Mouse (Mus musculus): ENCODE data around the gene Tradd. TPM values are rescaled to one million over a fixed set of nuclear protein-coding genes. Genes with fewer than 3 reads are reported as not detected.

The Tradd gene
- polyA plus RNA-seq, 1 experiment from 2014 or later: 14.3 TPM

DNA sequence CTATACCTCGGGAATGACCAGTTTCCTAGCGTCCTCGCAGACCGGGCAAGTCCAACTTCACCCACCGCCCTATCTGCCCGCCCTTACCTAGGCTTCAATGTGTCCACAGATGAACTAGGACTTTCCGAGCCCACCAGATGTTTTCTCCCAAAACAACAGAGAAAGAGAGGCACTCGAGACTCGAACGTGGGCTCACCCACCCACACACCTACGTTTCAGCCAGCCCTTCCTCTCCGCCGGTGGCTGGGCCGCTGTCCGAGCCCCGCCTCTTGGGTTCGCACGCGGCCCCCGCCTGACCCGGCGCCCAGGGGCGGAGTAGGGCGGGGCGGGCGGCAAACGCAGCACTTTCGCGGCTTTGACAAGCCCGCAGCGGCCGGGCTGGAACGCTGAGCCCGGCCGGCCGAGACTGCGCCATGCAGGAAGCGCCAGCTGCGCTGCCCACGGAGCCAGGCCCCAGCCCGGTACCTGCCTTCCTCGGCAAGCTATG lies 5.1 kb upstream of the Tradd start, which contains the start of gene Hsf4:
Gene Hsf4 (plus strand): TSS at position 341 of the 487 bp plus-strand sequence.
- Histone ChIP-seq H3K27ac (ENCODE audit: low read depth, low read length) (no peak within 1 kb of the TSS), H3K9ac (ENCODE audit: low read depth, low read length) (peak within 1 kb of the TSS; percentile 58), H3K4me1 (ENCODE audit: control insufficient read depth, insufficient read depth, low read length) (peaks cover 23% of the 10 kb centered on the region), H3K36me3 (ENCODE audit: control insufficient read depth, insufficient read depth, low read length) (no peaks in the 10 kb centered on the region), H3K4me2 (peak within 1 kb of the TSS; percentile 74), H3K9me3 (replicated peaks; ENCODE audit: control insufficient read depth, low read length) (peaks cover 5% of the 10 kb centered on the region; the same call in 1 of the 2 replicates), H3K27me3 (ENCODE audit: control insufficient read depth, insufficient read depth, low read length) (peaks cover 86% of the 10 kb centered on the region), H3K4me3 (ENCODE audit: low read depth, low read length) (peak within 1 kb of the TSS; percentile 48)
- no peak; the same call in 1 of the 2 replicates for ATAC-seq (replicated peaks; ENCODE audit: insufficient number of reproducible peaks, low FRiP score, low TSS enrichment)
- under 1% methylated on average over 42 of the region's 42 CpGs for WGBS (ENCODE audit: insufficient replicate concordance)

DNA sequence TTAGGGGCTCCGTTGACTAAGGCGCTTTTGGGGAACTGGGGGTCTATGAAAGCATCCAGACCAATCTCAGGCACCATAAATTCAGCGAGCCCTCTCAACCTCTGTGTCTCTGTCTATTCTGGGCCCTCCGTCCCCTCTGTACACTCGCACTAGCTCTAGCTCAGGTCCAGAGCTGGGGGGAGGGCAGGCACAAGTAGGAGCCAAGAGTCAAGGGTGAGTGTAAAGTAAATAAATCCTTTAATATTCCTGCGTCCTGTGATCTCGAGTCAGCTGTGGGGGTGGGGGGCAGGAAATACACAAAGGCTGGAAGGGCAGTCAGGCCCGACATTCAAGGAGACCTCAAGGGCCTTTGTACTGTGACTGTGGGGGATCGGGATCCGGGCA lies 4.7 kb upstream of the Tradd start:
- Histone ChIP-seq H3K27ac (ENCODE audit: low read depth, low read length) (no peak overlapping the region), H3K4me2 (peak overlapping the region; percentile 74), H3K9ac (ENCODE audit: low read depth, low read length) (peak overlapping the region; percentile 58; the same call in 1 of the 2 replicates), H3K9me3 (replicated peaks; ENCODE audit: control insufficient read depth, low read length) (peaks cover 5% of the 10 kb centered on the region; the same call in 1 of the 2 replicates), H3K36me3 (ENCODE audit: control insufficient read depth, insufficient read depth, low read length) (no peaks in the 10 kb centered on the region), H3K4me1 (ENCODE audit: control insufficient read depth, insufficient read depth, low read length) (peaks cover 23% of the 10 kb centered on the region), H3K4me3 (ENCODE audit: low read depth, low read length) (peak overlapping the region; percentile 48), H3K27me3 (ENCODE audit: control insufficient read depth, insufficient read depth, low read length) (peaks cover 82% of the 10 kb centered on the region)
- WGBS (ENCODE audit: insufficient replicate concordance): 2% methylated on average over 10 of the region's 10 CpGs
- ATAC-seq (replicated peaks; ENCODE audit: insufficient number of reproducible peaks, low FRiP score, low TSS enrichment): no peak

DNA sequence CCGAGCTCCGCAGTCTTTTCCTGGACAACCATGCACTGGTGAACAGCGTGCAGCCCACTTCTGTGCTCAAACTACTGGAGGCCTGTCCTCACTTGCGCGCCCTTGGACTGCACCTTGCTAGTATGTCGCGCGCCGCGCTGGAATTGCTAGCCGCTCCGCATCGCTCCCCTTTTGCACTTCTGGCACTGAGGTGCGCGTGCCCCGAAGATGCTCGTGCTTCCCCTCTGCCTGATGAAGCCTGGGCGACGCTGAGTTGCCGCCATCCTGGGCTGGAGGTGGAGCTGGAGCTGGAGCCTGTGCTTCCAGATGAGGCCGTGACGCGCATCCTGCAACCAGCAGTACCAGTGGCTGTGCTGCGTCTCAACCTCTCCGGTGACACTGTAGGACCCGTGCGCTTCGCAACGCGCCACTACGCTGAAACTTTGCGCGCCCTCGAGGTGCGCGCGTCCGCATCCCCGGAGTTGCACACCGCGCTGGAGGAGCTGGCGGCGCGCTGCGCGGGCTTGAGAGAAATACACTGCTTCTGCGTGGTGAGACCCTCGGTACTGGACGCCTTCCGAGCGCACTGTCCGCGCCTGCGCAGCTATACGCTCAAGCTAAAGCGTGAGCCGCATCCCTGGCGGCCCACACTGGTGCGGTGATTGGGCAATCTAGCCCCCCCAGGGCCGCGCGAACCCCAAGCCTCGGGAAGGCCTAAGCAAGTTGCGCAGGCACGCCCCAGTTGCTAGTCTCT lies 4.1 kb upstream of the Tradd start:
- H3K36me3 ChIP-seq (ENCODE audit: control insufficient read depth, insufficient read depth, low read length): no peaks in the 10 kb centered on the region
- under 1% methylated on average over 65 of the region's 65 CpGs for WGBS (ENCODE audit: insufficient replicate concordance)
- H3K4me3 ChIP-seq (ENCODE audit: low read depth, low read length): peak overlapping the region; percentile 48
- no peak overlapping the region for H3K27ac ChIP-seq (ENCODE audit: low read depth, low read length)
- peaks cover 77% of the 10 kb centered on the region for H3K27me3 ChIP-seq (ENCODE audit: control insufficient read depth, insufficient read depth, low read length)
- peaks cover 5% of the 10 kb centered on the region; the same call in 1 of the 2 replicates for H3K9me3 ChIP-seq (replicated peaks; ENCODE audit: control insufficient read depth, low read length)
- H3K4me2 ChIP-seq: peak overlapping the region; percentile 74
- H3K9ac ChIP-seq (ENCODE audit: low read depth, low read length): peak overlapping the region; percentile 58
- peak; percentile 18; the same call in 1 of the 2 replicates for ATAC-seq (replicated peaks; ENCODE audit: insufficient number of reproducible peaks, low FRiP score, low TSS enrichment)
- peaks cover 23% of the 10 kb centered on the region for H3K4me1 ChIP-seq (ENCODE audit: control insufficient read depth, insufficient read depth, low read length)

DNA sequence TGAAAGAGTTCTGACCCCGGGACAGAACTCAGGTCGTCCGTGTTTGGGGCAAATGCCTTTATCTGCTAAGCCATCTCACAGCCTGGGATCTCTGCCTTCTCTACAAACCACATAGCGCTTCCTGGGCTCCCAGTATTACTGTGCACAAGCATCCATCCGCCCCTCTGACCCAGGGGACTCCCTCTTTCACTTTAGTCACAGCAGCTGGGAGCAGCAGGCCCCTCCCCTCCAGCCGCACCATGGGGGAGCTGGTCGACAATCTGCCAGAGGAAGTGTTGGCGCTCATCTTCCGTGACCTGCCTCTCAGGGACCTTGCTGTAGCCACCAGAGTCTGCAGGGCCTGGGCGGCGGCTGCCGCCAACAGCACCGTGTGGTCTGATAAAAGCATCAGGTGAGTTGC lies 2.4 kb upstream of the Tradd start:
- Histone ChIP-seq H3K27me3 (ENCODE audit: control insufficient read depth, insufficient read depth, low read length) (peaks cover 64% of the 10 kb centered on the region), H3K27ac (ENCODE audit: low read depth, low read length) (no peak overlapping the region), H3K36me3 (ENCODE audit: control insufficient read depth, insufficient read depth, low read length) (no peaks in the 10 kb centered on the region), H3K4me2 (no peak overlapping the region), H3K9me3 (replicated peaks; ENCODE audit: control insufficient read depth, low read length) (peaks cover 5% of the 10 kb centered on the region; the same call in 1 of the 2 replicates), H3K4me1 (ENCODE audit: control insufficient read depth, insufficient read depth, low read length) (peaks cover 23% of the 10 kb centered on the region), H3K4me3 (ENCODE audit: low read depth, low read length) (no peak overlapping the region), H3K9ac (ENCODE audit: low read depth, low read length) (no peak overlapping the region)
- 19% methylated on average over 13 of the region's 13 CpGs for WGBS (ENCODE audit: insufficient replicate concordance)
- ATAC-seq (replicated peaks; ENCODE audit: insufficient number of reproducible peaks, low FRiP score, low TSS enrichment): no peak

DNA sequence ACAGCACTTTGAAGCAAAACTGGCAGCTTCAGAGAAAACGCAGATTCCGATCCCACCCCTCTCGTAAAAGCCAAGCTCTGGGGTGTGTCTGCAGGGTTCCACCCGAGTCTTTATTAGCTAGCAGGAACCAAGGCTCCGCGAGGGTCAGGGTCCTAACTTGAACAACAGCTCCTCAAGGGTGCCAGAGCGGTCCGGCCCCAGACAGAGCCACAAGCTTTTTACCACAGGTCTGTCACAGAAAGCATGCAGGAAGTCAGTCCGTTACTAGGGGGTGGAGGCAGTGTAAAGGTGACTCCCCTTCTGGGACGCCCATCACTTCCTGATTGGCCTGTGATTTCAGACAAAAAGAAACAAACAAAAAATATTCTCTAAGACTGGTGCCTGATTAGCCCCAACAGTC lies 719 bp upstream of the Tradd start:
- Histone ChIP-seq H3K27me3 (ENCODE audit: control insufficient read depth, insufficient read depth, low read length) (peaks cover 58% of the 10 kb centered on the region), H3K4me1 (ENCODE audit: control insufficient read depth, insufficient read depth, low read length) (peaks cover 19% of the 10 kb centered on the region), H3K9me3 (replicated peaks; ENCODE audit: control insufficient read depth, low read length) (peaks cover 5% of the 10 kb centered on the region; the same call in 1 of the 2 replicates), H3K27ac (ENCODE audit: low read depth, low read length) (no peak overlapping the region), H3K4me2 (peak overlapping the region; percentile 97), H3K9ac (ENCODE audit: low read depth, low read length) (peak overlapping the region; percentile 76; the same call in 1 of the 2 replicates), H3K36me3 (ENCODE audit: control insufficient read depth, insufficient read depth, low read length) (no peaks in the 10 kb centered on the region), H3K4me3 (ENCODE audit: low read depth, low read length) (peak overlapping the region; percentile 81)
- ATAC-seq (replicated peaks; ENCODE audit: insufficient number of reproducible peaks, low FRiP score, low TSS enrichment): no peak
- 17% methylated on average over 10 of the region's 10 CpGs for WGBS (ENCODE audit: insufficient replicate concordance)

DNA sequence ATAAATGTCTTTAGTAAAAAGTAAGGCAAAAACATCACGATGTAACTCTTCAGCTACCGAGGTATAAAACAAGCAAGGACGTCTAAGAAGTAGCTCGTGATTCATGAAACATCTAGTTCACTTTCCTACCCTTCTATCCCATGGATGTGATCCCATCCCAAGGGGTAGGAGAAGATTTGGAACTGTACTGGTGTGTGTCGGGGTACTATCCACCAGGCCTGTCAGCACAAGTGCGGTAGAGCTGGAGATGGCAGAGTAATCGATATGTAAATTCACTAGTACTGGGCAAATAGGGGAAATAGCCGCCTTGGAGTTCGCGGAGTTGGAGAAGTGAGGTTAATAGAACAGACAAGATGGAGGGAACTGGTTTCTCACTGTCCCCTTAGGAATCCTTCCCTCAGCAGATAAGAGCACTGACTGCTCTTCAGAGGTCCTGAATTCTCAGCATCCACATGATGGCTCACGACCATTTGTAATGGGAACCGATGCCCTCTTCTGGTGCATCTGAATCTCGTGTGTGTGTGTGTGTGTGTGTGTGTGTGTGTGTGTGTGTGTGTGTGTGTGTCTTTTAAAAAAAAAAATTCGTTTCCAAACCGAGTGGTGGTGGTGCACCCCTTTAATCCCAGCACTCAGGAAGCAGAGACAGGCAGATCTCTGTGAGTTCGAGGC lies 1.0 kb downstream of the Tradd start:
- Histone ChIP-seq H3K27ac (ENCODE audit: low read depth, low read length) (no peak overlapping the region), H3K36me3 (ENCODE audit: control insufficient read depth, insufficient read depth, low read length) (no peaks in the 10 kb centered on the region), H3K4me1 (ENCODE audit: control insufficient read depth, insufficient read depth, low read length) (peaks cover 14% of the 10 kb centered on the region), H3K9ac (ENCODE audit: low read depth, low read length) (no peak overlapping the region; the same call in 1 of the 2 replicates), H3K9me3 (replicated peaks; ENCODE audit: control insufficient read depth, low read length) (peaks cover 5% of the 10 kb centered on the region; the same call in 1 of the 2 replicates), H3K4me3 (ENCODE audit: low read depth, low read length) (peak overlapping the region; percentile 81), H3K4me2 (peak overlapping the region; percentile 97; the same call in 1 of the 2 replicates), H3K27me3 (ENCODE audit: control insufficient read depth, insufficient read depth, low read length) (peaks cover 57% of the 10 kb centered on the region)
- ATAC-seq (replicated peaks; ENCODE audit: insufficient number of reproducible peaks, low FRiP score, low TSS enrichment): no peak
- whole genome bisulfite sequencing (ENCODE audit: insufficient replicate concordance): 38% methylated on average over 16 of the region's 16 CpGs

DNA sequence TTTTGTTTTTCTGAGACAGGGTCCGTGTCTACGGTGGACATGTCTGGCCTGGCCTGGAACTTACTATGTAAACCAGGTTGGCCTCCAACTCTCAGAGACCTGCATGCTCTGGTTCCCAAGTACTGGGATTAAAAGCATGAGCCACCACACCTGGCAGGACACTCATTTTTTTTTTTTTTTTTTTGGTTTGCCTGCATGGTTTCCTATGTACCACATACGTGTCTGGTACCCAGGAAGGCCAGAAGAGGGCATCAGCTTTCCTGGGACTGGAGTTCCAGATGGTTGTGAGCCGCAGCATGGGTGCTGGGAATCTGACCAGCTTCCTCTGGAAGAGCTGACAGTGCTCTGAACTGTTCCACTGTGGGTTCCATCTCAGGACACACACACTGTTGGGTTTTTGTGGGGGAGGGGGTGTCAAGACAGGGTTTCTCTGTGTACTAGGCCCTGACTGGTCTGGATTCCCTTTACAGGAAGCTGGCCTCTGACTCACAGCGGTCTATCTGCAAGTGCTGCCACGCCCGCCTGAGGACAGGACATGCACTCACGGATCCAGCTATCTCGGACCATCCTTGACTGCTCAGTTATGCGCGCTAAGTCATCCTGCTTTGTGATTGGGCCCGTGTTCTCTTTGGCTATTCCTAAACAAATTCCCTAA lies 3.0 kb downstream of the Tradd start:
- WGBS (ENCODE audit: insufficient replicate concordance): 75% methylated on average over 12 of the region's 12 CpGs
- peaks cover 46% of the 10 kb centered on the region for H3K27me3 ChIP-seq (ENCODE audit: control insufficient read depth, insufficient read depth, low read length)
- H3K27ac ChIP-seq (ENCODE audit: low read depth, low read length): no peak overlapping the region
- peaks cover 5% of the 10 kb centered on the region; the same call in 1 of the 2 replicates for H3K9me3 ChIP-seq (replicated peaks; ENCODE audit: control insufficient read depth, low read length)
- H3K9ac ChIP-seq (ENCODE audit: low read depth, low read length): no peak overlapping the region
- no peak overlapping the region for H3K4me3 ChIP-seq (ENCODE audit: low read depth, low read length)
- peaks cover 9% of the 10 kb centered on the region; the same call in 1 of the 2 replicates for H3K4me1 ChIP-seq (ENCODE audit: control insufficient read depth, insufficient read depth, low read length)
- ATAC-seq (replicated peaks; ENCODE audit: insufficient number of reproducible peaks, low FRiP score, low TSS enrichment): no peak
- no peaks in the 10 kb centered on the region for H3K36me3 ChIP-seq (ENCODE audit: control insufficient read depth, insufficient read depth, low read length)
- no peak overlapping the region for H3K4me2 ChIP-seq

DNA sequence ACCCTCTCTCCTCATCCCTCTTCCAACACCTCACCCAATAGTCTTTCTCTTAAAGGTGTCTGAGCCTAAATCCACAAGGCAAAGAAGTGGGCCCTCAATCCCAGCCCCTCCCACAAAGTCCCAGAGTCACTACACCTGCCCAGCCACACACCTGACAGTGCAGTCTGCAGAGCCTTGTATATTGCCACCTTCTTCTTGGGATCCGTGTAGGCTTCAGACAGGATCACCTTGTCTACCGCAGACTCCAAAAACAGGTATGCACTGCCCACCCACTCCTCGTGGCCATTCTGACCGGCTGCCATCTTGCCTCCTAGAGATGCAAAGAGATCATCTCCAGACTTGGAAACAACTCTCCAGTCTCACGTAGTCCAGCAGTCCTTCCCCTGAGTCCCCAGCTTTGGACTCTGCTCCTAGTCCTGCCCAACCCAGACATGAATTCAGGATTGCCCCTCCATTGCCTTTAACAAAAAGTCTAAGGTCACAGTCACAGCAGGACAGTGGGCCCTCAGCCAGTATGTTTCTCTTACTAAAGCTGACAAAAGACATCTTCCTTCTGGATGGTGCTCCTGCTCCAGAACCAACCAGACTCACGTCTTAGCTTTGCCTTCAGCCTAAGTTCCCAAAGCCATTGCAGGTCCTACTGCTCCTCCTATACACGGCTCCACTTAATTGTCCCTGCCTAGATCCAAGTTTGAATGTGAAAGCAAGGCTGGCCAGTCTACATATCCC lies 3.9 kb downstream of the Tradd start:
- H3K4me1 ChIP-seq (ENCODE audit: control insufficient read depth, insufficient read depth, low read length): peaks cover 10% of the 10 kb centered on the region
- peaks cover 47% of the 10 kb centered on the region for H3K27me3 ChIP-seq (ENCODE audit: control insufficient read depth, insufficient read depth, low read length)
- WGBS (ENCODE audit: insufficient replicate concordance): 67% methylated on average over 7 of the region's 7 CpGs
- H3K9me3 ChIP-seq (replicated peaks; ENCODE audit: control insufficient read depth, low read length): no peaks in the 10 kb centered on the region
- no peak overlapping the region for H3K4me2 ChIP-seq
- no peak overlapping the region for H3K27ac ChIP-seq (ENCODE audit: low read depth, low read length)
- no peak for ATAC-seq (replicated peaks; ENCODE audit: insufficient number of reproducible peaks, low FRiP score, low TSS enrichment)
- H3K9ac ChIP-seq (ENCODE audit: low read depth, low read length): no peak overlapping the region
- H3K36me3 ChIP-seq (ENCODE audit: control insufficient read depth, insufficient read depth, low read length): no peaks in the 10 kb centered on the region
- H3K4me3 ChIP-seq (ENCODE audit: low read depth, low read length): no peak overlapping the region

All from heart, embryonic 11.5 days (tissue).